14 mouse cellular contexts compared by ENCODE assay signal in the genomic region with DNA sequence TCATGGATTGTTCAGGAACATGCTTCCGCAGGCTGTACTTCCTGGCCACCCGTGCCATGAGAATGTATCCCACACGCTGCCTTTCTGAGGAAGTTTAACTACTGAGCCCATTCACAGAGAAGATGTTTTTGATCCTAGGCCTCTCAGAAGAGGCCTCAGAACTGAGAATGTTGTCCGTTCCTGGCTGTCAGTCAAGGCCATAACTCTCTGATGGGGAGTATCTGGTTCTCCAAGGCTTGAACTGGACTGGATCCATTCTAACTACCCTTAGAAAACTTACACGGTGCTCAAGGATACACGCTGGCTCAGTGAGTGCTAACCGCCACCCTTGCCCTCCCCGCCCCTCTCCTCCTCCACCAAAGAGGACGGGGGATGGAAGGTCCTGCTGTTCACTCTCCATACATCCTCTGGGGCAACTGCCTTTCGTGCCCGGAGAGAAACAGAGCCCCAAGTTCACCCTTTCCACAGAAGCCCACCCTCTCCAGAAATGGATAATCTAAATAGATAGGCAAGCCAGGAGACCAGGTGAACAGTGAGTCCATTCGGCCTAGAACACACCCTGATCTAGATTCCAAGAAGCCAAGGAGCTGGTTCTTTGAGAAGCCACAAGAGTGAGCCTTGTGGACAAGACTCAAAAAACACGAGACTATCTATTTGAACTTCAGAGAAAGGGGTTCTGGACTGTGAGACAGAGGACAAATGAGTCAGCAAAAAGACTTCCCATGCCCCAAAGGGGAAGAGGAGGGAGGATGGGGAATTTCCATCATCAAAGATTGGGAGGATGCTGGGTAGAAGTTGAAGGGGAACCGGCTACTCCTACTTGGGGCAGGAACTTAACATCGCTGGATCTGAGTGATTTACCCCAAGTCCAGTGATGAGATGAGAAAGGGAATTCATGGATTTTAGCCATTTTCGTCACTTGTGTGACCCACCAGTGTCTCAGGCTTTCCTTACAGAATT. TPM values are rescaled to one million over a fixed set of nuclear protein-coding genes. Genes with fewer than 3 reads are reported as not detected.
DNase-seq lines count a peak whose midpoint lies in the region; ATAC-seq and TF ChIP-seq lines count a peak whose summit lies in the region.
"Had no signal": no experiment of that assay in that cellular context is flagged by ENCODE, and none has a peak within 500 bp of the region (broad histone marks: within the 10 kb centered on the region; RNA-seq: fewer than 3 reads in every experiment).

No protein-coding gene starts in this region.

- H3K27me3 ChIP-seq in heart, adult 2 months (ENCODE audit: control insufficient read depth, insufficient read depth, low read length), result no peaks in the 10 kb centered on the region
- H3K27me3 ChIP-seq in liver, adult 2 months (ENCODE audit: control insufficient read depth, insufficient read depth, low read length), result no peaks in the 10 kb centered on the region
- H3K27me3 ChIP-seq: Patski had no signal

- H3K36me3 ChIP-seq in heart, adult 2 months (ENCODE audit: control insufficient read depth, insufficient read depth, low read length), result no peaks in the 10 kb centered on the region
- no peaks in the 10 kb centered on the region for H3K36me3 ChIP-seq in liver, adult 2 months (ENCODE audit: control insufficient read depth, insufficient read depth, low read length)

- H3K9ac ChIP-seq in heart, adult 2 months (ENCODE audit: low read depth, low read length), result no peak overlapping the region
- no peak overlapping the region for H3K9ac ChIP-seq in liver, adult 2 months (ENCODE audit: low read depth, low read length)

- no peak for TF ChIP-seq POLR2A in heart, adult 2 months (IDR thresholded peaks at IDR 0.05; ENCODE audit: insufficient read depth, low read depth, low read length)
- TF ChIP-seq POLR2A in liver, adult 2 months (IDR thresholded peaks at IDR 0.05; ENCODE audit: extremely low read depth, insufficient read depth, low read length), result no peak

- TF ChIP-seq EP300 in heart, adult 2 months (IDR thresholded peaks at IDR 0.05; ENCODE audit: insufficient read depth, low read depth, low read length), result no peak

- no peak overlapping the region for H3K4me3 ChIP-seq in heart, adult 2 months
- no peak overlapping the region for H3K4me3 ChIP-seq in liver, adult 2 months (ENCODE audit: insufficient read depth, low read depth, low read length)
- H3K4me3 ChIP-seq: myocyte had no signal

- 64% methylated on average over 16 of the region's 16 CpGs for WGBS in heart, adult 2 months
- 83% methylated on average over 16 of the region's 16 CpGs for WGBS in liver, adult 2 months

- H3K4me1 ChIP-seq in heart, adult 2 months (ENCODE audit: control insufficient read depth, insufficient read depth, low read length), result peaks cover 8% of the 10 kb centered on the region
- H3K4me1 ChIP-seq in liver, adult 2 months (ENCODE audit: control insufficient read depth, insufficient read depth, low read length), result peaks cover 12% of the 10 kb centered on the region

- no peak for TF ChIP-seq CTCF in heart, adult 2 months (IDR thresholded peaks at IDR 0.05)
- no peak for TF ChIP-seq CTCF in liver, adult 2 months (IDR thresholded peaks at IDR 0.05; ENCODE audit: low read depth, low read length)

- H3K27ac ChIP-seq in heart, adult 2 months, result peak overlapping the region; percentile 69
- peak overlapping the region; percentile 36; the same call in 1 of the 2 replicates for H3K27ac ChIP-seq in liver, adult 2 months (replicated peaks; ENCODE audit: insufficient read depth, low read depth, low read length)

- intact Hi-C loops in heart, adult 2 months (cut with DNase I), result no loop called here
- intact Hi-C loops in heart, postnatal 36 days (cut with DNase I), result no loop called here

- no peaks in the 10 kb centered on the region for H3K79me2 ChIP-seq in heart, adult 2 months (replicated peaks; ENCODE audit: control insufficient read depth, insufficient read depth, low read length)
- H3K79me2 ChIP-seq in liver, adult 2 months (ENCODE audit: control insufficient read depth, insufficient read depth, low read length), result no peaks in the 10 kb centered on the region

- peak; percentile 47; the same call in 1 of the 2 replicates for ATAC-seq in common myeloid progenitor, adult 5-6 weeks (replicated peaks; ENCODE audit: low read depth, poor library complexity, severe bottlenecking)
- ATAC-seq in megakaryocyte, adult 5-6 weeks (ENCODE audit: poor library complexity, severe bottlenecking), result peak; percentile 49; the same call in 1 of the 2 replicates
- ATAC-seq: intestine, embryonic 16.5 days; Patski had no signal

- peak in 1 of 2 experiments; percentile 41 for DNase-seq in heart, adult 2 months
- DNase-seq in heart, postnatal 36 days, result no peak
- DNase-seq in liver, adult 2 months (ENCODE audit: extremely low read depth, low read depth, low spot score), result peak; percentile 52
- no peak for DNase-seq in liver
- DNase-seq in cerebellum, postnatal 10 days, result no peak
- no peak for DNase-seq in cerebellum, adult 8-10 months
- DNase-seq: B cell, adult 2 months; cerebellum, postnatal 25 days; lung, postnatal 14 days had no signal

RNA-seq across cellular contexts. Expression of a gene that starts 33.2 kb away (rescaled TPM):
- total RNA-seq in heart, adult 2 months (2021), result 100 to 1,000 TPM; 116 to 129 TPM
- polyA plus RNA-seq in heart, adult 2 months (2012; rRNA removed), result 64.9 and 112 TPM in 2 replicates
- 100 to 1,000 TPM; 114 to 118 TPM for total RNA-seq in heart, postnatal 36 days (2021)
- 59.7 and 72.8 TPM in 2 replicates for total RNA-seq in liver, adult 2 months (2014; rRNA removed)
- polyA plus RNA-seq in liver, adult 2 months (2012; rRNA removed), result 33.4 and 37.3 TPM in 2 replicates
- 172 and 192 TPM in 2 replicates for total RNA-seq in common myeloid progenitor, adult 5-6 weeks (2017)
- 160 and 173 TPM in 2 replicates for total RNA-seq in megakaryocyte, adult 5-6 weeks (2015)
- 181 and 193 TPM in 2 replicates for total RNA-seq in megakaryocyte, adult 5-6 weeks (2017)

RNA-seq across cellular contexts. Expression of a gene that starts 36.8 kb away (rescaled TPM):
- total RNA-seq in heart, adult 2 months (2021), result 1 to 10 TPM; 5.5 to 7.0 TPM
- polyA plus RNA-seq in heart, adult 2 months (2012; rRNA removed), result 2.9 and 5.7 TPM in 2 replicates
- 1 to 10 TPM; 6.7 to 8.2 TPM for total RNA-seq in heart, postnatal 36 days (2021)
- 10.9 and 17.0 TPM in 2 replicates for total RNA-seq in liver, adult 2 months (2014; rRNA removed)
- 3.9 and 5.7 TPM in 2 replicates for polyA plus RNA-seq in liver, adult 2 months (2012; rRNA removed)
- total RNA-seq in common myeloid progenitor, adult 5-6 weeks (2017), result 0.37 and 0.44 TPM in 2 replicates
- 8.8 and 12.4 TPM in 2 replicates for total RNA-seq in megakaryocyte, adult 5-6 weeks (2015)
- total RNA-seq in megakaryocyte, adult 5-6 weeks (2017), result 9.7 and 11.5 TPM in 2 replicates
